Mouse (Mus musculus): ENCODE results near the gene Gm29427.
A peak's percentile ranks its signal among the peaks of the same experiment; 100 is the strongest.

The Gm29427 gene

DNA sequence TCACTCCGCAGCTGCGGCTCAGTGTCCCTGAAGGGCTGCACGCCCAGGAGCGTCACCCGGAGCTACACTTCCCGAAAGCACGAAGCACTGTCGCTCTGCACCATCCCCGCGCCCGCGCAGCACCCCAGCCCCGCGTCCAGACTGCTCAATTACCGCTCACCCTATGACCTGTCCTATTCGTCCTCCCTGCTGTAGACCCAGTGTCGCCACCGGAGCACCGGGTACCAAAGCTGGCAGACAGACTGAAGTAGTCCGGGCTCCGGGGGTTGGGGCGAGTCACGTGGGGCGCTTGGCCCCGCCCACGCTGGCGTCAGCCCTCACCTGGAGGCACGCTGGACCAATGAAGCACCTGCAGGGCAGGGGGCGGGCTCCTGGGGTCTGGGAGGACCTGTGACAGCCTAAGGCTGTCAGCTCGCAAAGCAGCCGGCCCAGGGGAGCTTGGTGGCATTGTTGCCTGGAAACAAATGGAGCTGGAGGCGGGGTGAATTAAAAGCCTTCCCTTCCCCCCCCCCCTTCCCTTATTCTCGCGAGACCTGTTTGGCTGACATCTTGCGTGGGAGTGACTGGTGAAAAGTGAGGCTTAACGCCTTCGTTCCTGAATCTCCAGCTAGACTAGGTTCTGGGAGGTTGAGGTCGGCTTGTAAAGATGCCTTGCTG, at the start of gene Gm29427:
TSS of gene Gm29427 (minus strand) at position 239 of the 657 bp plus-strand sequence.
- DNase-seq (ENCODE audit: low spot score) = peak; percentile 74

DNA sequence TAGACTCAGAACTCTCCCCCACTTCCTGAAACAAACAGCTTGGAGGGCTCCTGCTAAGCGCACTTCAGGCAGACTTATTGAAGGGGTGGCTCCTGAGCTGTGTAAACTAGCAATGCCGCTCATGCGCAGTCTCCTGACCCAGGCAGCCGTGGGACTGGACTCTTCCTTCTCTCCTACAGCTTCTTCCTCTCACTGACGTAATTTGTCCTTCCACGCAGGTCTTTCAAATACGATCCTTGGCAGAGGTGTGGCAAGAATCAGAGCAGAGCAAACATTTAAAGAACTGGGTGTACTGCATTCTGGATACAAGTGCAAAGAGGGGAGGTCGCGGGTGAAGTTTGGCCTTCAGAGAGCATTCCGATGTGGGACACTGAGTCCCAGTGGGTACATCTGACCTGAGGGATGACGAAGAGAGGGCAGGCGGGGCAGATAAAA, 48.4 kb upstream of the Gm29427 start:
- DNase-seq (ENCODE audit: low spot score) = no peak

DNA sequence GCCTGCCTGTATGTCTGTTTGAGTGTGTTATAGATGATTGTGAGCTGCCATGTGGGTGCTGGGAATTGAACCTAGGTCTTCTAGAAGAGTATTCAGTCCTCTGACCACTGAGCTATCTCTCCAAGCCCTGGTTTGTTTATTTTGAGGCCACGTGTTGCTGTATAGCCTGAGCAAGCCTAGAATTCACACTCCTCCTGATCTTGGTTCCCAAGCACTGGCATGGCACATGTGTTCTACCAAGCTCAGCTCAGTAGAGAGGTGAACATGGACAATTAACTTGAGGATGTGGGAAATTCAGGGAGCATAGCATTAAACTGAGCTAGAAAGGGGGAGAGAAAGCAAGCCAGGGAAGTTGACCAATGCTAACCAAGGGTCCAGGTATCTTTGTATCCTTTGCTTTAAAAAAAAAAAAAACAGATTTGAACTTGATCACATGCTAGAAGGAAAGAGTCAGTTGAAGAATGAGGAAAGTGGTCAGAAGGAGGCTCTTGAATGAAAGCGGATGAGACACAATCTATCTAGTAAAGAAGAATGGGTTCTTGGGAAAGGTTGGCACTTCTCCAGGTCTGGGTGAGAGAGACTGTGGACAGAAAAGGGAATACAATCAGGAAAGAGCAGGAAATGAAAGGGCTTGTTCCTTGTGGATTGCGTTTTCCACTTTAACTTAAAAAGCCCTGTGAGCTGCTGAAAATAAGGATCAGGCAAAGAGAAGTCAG, 46.6 kb upstream of the Gm29427 start:
- DNase-seq (ENCODE audit: low spot score) = no peak

DNA sequence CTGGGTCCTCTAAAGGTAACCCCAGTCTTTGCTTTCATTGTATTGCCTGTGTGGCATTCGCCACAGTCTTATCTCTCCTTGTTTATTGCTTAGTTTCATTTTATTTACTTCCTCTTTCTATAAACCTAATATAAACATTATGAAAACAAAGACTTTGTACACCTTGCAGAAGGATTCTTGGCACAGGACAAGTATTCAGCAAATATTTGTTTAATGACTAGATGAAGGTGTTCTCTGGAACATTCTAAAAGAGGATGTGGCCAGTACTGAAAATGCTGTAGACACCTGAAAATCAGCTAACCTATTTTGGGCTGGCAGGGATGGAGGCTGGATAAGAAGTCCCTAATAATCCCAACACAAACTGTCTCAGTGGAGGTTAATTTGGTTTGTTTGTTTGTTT, 46.0 kb upstream of the Gm29427 start:
- no peak for DNase-seq (ENCODE audit: low spot score)

DNA sequence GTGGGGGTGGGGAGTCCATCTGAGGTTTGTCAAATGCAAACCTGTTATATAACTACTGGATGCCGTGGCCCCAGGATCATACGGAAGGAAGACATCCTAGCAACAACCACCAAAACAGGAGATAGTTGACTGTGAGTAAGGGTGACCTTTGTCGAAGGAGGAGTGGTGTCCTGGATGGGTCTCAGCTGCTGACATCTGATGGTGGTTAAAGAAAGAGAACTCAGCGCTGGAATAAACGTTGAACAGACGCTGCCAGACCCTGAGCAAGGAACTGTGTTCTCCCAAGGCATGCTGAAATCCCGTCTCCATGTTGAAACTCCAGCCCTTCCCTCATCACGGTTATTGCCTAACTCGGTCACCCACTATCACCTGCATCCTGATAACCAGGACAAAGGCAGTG, 44.1 kb upstream of the Gm29427 start:
- no peak for DNase-seq (ENCODE audit: low spot score)

DNA sequence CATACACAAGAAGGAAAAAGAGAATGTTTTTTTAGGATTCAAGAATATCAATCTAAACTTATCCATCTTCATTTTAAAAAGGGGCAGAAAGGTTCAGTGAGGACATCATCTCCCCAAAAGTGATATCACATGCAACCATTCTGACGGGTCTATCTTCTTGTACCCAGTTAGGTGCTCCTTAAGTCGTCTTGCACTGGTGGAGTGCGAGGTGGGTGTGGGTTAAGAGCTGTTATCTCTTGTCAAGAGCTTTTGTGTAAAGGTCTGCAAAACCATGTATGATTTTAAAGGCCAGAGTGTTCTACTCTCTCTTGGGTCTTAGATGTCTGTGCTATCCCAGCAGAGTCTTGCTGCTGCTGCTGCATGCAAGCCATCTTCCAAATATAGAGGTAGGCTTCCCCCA, 31.2 kb upstream of the Gm29427 start:
- DNase-seq (ENCODE audit: low spot score) = no peak

DNA sequence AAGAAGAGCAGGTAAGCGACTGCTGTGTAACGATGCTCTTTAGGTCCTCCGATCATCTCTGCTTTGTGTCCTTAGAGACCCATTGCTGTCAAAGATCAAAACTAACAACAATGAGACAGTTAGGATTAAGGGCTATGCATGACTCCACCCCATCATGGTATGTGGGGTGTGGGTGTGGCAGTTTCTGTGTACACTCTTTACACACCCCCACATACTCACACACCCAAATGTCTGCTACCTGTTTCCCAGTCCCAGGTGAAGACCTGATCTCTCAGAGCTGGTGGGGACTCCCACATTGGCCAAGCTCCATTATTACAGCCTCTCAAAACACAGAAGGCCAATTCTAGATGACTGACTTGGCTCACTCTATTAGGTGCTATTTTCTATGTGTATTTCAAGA, 30.0 kb upstream of the Gm29427 start:
- DNase-seq (ENCODE audit: low spot score) = no peak

DNA sequence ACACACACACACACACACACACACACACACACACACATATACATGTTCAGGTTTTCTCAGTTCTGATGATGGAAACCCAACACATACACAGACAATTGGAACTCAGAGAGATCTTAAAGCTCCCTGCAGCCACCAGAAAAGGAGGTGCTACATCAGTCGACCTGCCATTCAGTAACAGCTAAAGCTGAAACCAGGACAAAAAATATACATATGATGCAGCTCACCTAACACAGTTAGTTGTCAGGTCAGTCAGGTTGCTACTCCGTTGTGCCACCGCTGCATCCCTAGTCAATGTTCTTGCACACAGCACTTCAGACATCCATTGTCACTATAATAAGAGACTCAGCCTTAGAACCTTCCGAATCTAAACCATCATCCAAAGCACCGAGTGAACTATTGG, 29.4 kb upstream of the Gm29427 start:
- DNase-seq (ENCODE audit: low spot score) = no peak

DNA sequence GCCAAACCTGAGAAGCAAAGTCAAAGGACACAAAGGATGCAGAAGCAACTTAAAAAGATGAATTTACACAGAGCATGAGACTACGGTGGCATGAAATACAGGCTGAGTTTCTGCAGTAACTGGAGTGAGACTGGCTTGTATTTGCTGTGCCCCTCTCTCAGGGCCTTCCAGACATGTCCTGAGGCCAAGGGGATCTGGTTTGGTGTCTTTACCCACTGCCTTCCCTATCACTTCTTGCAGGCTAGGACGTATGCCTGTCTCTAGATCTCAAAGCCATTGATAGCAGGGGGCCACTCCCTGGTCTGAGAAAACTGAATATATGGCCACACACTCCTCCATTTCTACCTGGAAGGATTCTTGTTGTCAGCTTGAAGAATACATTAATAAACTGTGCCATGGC, 28.6 kb upstream of the Gm29427 start:
- DNase-seq (ENCODE audit: low spot score) = no peak

DNA sequence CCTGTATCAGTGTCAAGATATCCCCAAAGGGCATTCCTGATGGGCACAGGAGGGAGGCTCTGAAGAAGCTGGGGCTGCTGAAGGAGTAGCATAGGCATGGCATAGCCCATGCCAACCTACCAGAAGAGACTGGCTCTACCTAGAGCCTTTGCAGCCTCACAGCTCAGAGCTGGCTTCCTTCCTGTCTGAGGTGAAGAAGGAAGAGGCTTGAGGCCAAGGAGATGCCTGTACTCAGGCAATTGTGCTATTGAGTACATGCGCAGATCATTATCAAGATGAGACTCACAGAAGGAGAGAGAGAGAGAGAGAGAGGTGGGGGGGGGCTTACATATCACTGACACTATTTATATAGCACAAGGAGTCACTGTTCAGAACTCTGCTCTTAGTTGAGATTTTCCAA, 28.2 kb upstream of the Gm29427 start:
- no peak for DNase-seq (ENCODE audit: low spot score)

DNA sequence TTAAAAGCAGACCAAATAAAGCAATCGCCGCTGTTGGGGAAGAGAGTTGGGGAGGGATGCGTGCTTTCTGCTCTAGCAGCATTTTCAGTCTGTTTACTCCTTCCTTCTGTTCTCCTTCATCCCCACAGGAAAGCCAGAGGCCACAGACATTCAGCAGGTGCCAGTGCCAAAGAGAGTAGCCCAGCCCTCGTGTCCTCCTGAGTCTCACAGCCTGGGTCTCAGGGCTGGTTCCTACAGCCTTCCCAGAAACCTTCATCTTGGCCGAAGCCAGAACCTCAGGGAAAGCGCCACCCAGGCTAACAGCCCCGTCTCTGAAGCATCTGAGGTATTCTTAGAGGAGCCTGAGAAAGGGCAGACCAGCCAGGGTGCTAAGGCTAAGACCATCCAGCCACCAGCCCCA, 26.6 kb upstream of the Gm29427 start:
- DNase-seq (ENCODE audit: low spot score) = no peak

DNA sequence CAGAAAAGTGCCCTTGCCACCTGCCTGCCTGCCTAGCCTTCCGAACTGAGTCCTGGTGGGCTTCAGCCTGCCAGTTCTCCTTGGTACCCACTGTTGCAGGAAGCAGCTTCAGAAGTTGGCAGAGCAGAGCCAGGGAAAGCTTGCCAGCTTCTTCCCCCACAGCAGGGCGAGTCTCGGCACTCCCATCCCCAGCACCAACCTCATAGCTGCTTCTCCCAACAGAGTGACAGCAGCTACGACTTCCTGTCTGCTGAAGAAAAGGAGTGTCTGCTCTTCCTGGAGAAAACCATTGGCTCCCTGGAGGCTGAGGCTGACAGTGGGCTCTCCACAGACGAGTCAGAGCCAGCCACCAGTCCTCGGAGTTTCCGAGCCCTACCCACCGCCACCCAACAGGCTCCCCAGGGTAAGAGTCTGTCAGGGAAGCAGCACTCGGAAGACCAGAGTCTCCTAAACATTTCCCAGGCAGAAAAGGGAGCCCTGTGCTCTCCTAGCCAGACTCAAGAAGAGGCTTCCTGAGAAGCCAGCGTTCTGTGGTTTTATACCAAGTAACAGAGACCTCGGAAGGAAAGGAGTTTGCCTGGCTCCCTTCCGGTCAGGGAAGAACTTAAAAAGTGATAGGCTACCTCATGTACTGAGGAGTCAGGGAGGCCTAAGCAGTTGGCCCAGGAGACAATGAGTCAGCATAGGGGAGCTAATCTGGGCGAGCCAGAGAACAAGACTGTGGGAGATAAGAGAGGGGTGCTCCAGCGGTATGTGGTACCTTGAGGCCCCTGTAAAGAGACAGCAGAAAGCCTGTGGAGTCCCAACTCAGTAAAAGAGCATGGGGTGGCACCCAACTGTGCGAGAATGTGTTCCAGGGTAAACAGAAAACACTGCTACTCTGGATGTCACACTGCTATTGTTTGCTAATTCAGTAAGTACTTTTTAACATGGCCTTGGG, 25.5 kb upstream of the Gm29427 start:
- DNase-seq (ENCODE audit: low spot score) = no peak

DNA sequence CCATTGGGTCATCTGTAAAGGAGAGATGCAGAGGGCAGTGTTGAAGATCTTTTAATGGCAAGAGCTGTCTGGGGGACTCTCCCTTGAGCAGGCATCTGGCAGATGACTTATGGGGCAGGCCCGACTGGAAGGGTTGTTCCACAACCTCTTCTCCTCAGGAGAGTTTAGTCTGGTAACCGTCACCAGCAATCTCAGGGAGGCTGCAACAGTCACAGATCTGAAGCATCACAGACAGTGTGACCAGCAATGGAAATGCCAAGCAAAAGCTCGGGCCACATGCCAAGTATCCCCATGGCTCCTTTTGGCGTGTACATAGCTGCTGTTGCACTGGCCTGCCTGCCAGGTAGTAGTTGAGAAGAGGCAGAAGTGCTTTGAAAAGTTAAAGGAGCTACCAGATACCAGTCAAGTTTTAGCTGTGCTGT, 24.6 kb upstream of the Gm29427 start:
- no peak for DNase-seq (ENCODE audit: low spot score)

DNA sequence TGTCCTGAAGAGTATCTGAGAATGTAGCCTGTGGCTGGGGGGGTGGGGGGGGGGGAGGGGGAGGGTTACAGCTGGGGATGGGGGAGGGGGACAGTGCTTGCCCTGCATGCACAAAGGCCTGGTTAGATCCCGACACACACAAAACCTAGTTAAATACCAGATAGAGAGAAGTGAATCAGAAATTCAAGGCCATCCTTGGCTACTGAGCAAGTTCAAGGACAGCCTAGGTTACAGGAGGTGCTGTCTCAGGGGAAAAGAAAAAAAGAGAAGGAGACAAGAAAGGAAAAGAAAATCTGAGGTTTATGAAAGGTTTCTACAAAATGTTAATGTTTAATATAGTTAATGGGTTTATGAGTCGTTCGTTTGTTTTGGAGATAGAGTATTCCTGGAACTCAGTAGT, 24.0 kb upstream of the Gm29427 start:
- DNase-seq (ENCODE audit: low spot score) = no peak

DNA sequence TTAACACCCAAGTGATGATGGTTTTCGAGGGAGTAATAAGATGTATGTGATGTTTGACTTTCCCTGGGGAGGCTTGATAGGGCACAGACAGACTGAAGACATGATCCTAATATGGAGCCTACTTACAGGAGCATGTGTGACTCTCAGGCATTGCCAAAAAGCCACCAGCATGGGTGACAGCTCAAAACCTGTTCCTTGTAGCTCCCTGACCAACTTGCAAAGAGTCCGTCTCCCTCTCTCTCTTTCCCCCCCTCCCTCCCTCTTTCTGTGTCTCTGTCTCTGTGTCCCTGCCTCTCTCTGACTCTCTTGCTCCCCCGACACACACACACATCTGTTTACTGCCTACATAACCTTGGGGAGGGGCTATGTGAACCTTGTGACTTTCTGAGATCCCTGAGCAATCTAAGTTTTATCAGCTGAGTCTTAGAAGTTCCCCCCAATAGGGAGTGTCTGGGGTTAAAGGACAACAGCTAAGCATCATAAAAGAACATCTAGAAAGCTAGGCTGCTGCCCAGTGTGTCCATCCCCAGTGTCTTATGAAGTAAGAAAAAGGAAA, 23.0 kb upstream of the Gm29427 start:
- no peak for DNase-seq (ENCODE audit: low spot score)

DNA sequence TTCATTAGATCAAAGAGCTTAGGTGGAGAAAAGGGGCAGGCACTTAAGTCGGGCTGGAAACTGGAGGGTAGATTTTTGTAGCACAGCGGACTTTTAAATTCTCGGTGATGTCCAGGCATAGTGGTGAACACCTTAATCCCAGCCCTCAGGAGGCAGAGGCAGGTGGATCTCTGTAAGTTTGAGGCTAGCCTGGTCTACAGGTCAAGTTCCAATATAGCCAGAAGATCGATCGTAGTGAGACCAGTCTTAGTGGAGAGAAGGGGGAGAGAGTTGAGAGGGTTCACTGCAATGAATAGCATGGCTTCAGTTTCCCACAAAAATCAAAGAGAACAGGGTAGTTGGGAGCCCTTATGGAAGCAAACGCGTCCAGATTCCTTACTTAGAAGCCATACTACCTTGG, 22.3 kb upstream of the Gm29427 start:
- DNase-seq (ENCODE audit: low spot score) = no peak

DNA sequence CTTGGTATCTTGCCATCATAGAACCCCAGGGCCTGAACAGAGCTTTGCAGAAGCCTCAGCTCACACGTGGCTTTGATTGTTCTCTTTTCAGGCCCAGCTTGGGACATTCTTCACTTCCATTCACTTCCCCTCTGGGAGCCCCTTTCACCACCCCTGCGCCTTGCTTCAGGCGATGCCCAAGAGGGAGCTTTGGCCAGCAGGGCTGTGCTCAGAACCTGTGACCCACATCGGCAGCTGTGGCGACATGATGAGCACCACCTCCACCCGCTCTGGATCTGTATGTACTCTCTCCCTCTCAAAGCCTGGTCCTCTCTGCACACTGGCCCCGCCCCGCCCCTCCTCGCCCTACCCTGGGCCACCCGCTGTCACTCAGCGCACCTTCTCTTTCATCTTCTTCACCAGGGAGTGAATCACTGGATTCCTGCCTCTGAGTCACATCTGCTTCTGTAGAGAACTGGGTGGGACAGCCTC, 21.8 kb upstream of the Gm29427 start:
- no peak for DNase-seq (ENCODE audit: low spot score)

DNA sequence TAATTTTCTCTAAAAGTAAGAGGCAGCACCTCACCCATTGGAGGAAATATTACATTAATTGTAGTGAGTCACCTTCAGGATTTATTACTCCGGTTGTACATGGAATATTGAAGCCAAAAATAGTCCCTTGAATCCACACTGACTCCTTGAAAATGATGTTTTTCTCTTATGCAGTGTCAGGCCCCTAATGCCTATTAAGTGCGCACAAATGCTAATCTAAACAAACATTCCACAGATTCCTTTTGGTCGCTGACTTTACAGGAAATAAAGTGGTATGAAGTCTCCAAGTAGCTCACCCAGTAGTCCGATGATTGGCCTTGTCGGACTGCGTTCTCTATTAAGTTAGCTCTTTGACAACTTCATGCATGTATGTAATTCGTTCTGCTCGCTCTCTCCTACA, 19.3 kb upstream of the Gm29427 start:
- DNase-seq (ENCODE audit: low spot score) = no peak

DNA sequence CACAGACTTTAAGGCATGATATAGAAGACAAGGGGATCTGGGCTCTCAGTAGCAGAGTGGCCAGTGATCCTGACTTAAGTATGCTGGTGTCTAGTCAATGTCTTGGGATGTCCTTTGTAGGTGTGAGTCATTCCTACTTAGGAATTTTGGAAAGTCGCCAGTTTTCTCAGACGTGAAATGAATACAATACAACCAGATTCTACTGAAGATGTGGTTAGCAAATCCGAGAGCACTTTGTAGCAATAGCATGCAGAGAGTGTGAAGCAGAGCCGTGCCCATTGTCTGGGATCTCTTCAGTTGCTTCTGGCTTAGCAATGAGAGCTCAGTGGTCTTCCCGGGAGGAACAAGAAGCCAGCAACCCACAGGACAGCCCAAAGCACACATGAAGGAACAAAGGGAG, 18.9 kb upstream of the Gm29427 start:
- DNase-seq (ENCODE audit: low spot score) = no peak

DNA sequence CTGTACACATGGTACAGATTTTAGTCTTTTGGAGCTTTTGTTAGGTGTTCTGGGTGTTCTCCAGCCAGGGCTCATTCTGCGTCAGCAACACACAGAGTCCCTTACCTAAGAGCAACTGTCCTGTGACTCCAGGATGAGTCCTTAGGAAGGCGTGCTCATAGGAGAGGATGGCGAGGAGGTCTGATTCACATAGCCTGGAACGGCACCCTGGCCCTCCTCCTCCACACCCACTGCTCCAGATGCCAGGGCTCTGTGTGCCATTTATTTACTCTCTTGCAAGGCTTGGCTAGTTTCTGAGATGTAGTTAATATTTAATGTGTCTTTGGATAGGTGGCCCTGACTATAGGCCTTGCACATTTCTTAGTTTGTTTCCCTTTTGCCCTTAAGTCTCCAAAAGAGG, 18.1 kb upstream of the Gm29427 start:
- DNase-seq (ENCODE audit: low spot score) = no peak

DNA sequence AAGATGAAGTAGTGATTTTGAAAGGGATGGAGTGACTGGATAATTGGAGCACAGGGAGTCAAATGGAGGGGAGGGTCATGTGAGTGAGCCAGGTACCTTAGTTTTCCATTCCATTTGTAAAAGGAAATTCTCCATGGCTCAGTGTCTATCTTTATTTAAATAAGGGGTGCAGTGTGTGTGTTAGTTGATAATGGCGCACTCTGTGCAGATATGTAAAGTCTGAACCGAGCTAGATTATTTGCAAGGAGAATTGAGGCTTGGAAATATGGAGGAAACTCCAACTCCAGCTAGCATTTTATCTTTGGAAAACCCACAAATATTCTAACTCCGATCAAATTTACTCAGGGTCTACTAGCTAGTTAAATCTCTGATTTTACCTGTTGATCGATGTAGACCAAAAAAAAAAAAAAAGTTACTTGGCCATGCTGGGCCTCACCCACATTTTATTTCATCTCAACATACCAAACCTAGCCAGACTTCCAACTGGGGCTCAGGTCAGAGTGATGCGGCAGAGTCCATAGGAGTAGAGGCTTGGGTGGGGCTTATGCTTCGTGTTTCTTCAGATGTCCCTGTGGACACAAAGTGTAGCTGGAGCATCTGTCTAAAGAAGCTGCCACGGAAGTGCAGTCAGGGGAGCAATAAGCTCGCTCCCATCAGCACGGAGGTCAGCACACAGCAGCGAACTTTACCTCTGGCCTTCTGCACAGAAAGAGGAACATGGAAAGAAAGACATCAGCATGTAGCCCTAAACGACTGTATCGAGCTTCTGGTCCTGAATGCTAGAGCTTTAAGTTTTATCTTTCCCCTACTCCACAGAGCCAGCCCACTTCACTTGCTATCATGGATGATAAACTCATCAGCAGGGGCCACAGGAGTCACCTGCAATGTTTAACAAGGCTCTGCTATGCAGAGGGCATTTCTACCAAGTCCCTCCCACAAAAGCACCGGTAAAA, 17.4 kb upstream of the Gm29427 start:
- DNase-seq (ENCODE audit: low spot score) = no peak

Data from urinary bladder, postnatal 10 days (tissue).